Mouse (Mus musculus) granulocyte monocyte progenitor cell, adult 5-6 weeks (primary cell): ENCODE results near the gene Pde5a. TPM values are rescaled to one million over a fixed set of nuclear protein-coding genes. Genes with fewer than 3 reads are reported as not detected.

Experiments used
- ATAC-seq: replicated peaks from 2 replicates; pipeline ENCODE4 v1.8.0; 2016; ENCODE audit warnings: mild to moderate bottlenecking, moderate TSS enrichment, inconsistent platforms; ENCODE audit not compliant: poor library complexity, severe bottlenecking
- total RNA-seq, 2 experiments: library from RNA; stranded (forward) in 1 of 2; stranded (reverse) in 1 of 2; fragments of 200-712, 200-1000 nt in 1 of 2; fragments of >200 nt in 1 of 2; fragmentation: Nextera tagmentation in 1 of 2; gene quantifications; 2 replicates each; pipeline ENCODE4 v1.2.3; 2014 to 2017

Gene Pde5a
- total RNA-seq, 2 experiments from 2014 or later, result 0.95 to 1.3 TPM

GRCm38 (mm10) chr3:122763240-122763761, 34.6 kb downstream of the Pde5a start:
- no peak; the same call in 1 of the 2 replicates for ATAC-seq

GRCm38 (mm10) chr3:122763768-122764167, 35.0 kb downstream of the Pde5a start:
- no peak for ATAC-seq

- no peak for ATAC-seq
Observed at GRCm38 (mm10) chr3:122766930-122767329, 38.2 kb downstream of the Pde5a start.

GRCm38 (mm10) chr3:122767841-122768240, 39.1 kb downstream of the Pde5a start:
- ATAC-seq, result no peak

GRCm38 (mm10) chr3:122781417-122781816, 52.7 kb downstream of the Pde5a start:
- no peak for ATAC-seq

GRCm38 (mm10) chr3:122784245-122784644, 55.5 kb downstream of the Pde5a start:
- no peak for ATAC-seq

- ATAC-seq, result no peak
Observed at GRCm38 (mm10) chr3:122788314-122788713, 59.6 kb downstream of the Pde5a start.

GRCm38 (mm10) chr3:122789544-122789943, 60.8 kb downstream of the Pde5a start:
- no peak for ATAC-seq

GRCm38 (mm10) chr3:122800050-122800449, 71.3 kb downstream of the Pde5a start:
- peak; percentile 92 for ATAC-seq

GRCm38 (mm10) chr3:122800553-122801435, 72.0 kb downstream of the Pde5a start:
- no peak for ATAC-seq

- ATAC-seq, result no peak
Observed at GRCm38 (mm10) chr3:122801436-122802221, 72.9 kb downstream of the Pde5a start.

GRCm38 (mm10) chr3:122807313-122807712, 78.6 kb downstream of the Pde5a start:
- no peak for ATAC-seq

GRCm38 (mm10) chr3:122810090-122810863, 81.5 kb downstream of the Pde5a start:
- ATAC-seq, result peak; percentile 99

- no peak for ATAC-seq
Observed at GRCm38 (mm10) chr3:122810986-122811385, 82.2 kb downstream of the Pde5a start.

GRCm38 (mm10) chr3:122814531-122814930, 85.8 kb downstream of the Pde5a start:
- ATAC-seq, result no peak

- ATAC-seq, result no peak
Observed at GRCm38 (mm10) chr3:122818282-122818681, 89.5 kb downstream of the Pde5a start.

- ATAC-seq, result no peak
Observed at GRCm38 (mm10) chr3:122820700-122821099, 92.0 kb downstream of the Pde5a start.

GRCm38 (mm10) chr3:122828270-122829058, 99.7 kb downstream of the Pde5a start:
- no peak for ATAC-seq

- no peak for ATAC-seq
Observed at GRCm38 (mm10) chr3:122834519-122834918, 105.8 kb downstream of the Pde5a start.
